Mouse (Mus musculus) heart, embryonic 14.5 days (tissue): ENCODE measurements around the gene Fhad1. TPM values are rescaled to one million over a fixed set of nuclear protein-coding genes. Genes with fewer than 3 reads are reported as not detected.

Experiments
- ATAC-seq: fragments of 200-750 bp; cut with Nextera tagmentation; 2 replicates; pipeline ENCODE4 v1.8.0; 2017; ENCODE audit warnings: low read depth, moderate TSS enrichment; ENCODE audit not compliant: insufficient number of reproducible peaks, insufficient read depth, low FRiP score
- H3K27ac ChIP-seq, 2 experiments: fragments of 200-500 bp in 1 of 2; fragments of 300-500 bp in 1 of 2; sonication (generic) in 1 of 2; replicated peaks in 1 of 2; 2 replicates each; pipeline ENCODE4 v1.5.1; 2012 to 2014; ENCODE audit warnings: low read depth in 2 of 2, low read length in 2 of 2, control low read depth in 1 of 2, mild to moderate bottlenecking in 1 of 2, mixed read lengths in 1 of 2; ENCODE audit not compliant: control insufficient read depth in 1 of 2, insufficient read depth in 1 of 2
- H3K27me3 ChIP-seq: fragments of 300-500 bp; sonication (generic); 2 replicates; pipeline ENCODE4 v1.6.1; 2014; ENCODE audit warnings: mild to moderate bottlenecking, low read length, control low read depth; ENCODE audit not compliant: control insufficient read depth, insufficient read depth
- H3K36me3 ChIP-seq: fragments of 300-500 bp; sonication (generic); 2 replicates; pipeline ENCODE4 v1.6.1; 2014; ENCODE audit warnings: mild to moderate bottlenecking, control low read depth, low read length, mixed read lengths; ENCODE audit not compliant: control insufficient read depth, insufficient read depth
- H3K4me1 ChIP-seq, 2 experiments: fragments of 200-500 bp in 1 of 2; fragments of 300-500 bp in 1 of 2; sonication (generic) in 1 of 2; 2 replicates each; pipeline ENCODE4 v1.6.1; 2012 to 2014; ENCODE audit warnings: low read length in 2 of 2, control low read depth in 1 of 2, mixed read lengths in 1 of 2; ENCODE audit not compliant: control insufficient read depth in 2 of 2, insufficient read depth in 2 of 2
- H3K4me2 ChIP-seq: fragments of 300-500 bp; sonication (generic); 2 replicates; pipeline ENCODE4 v1.6.1; 2014; ENCODE audit warnings: mild to moderate bottlenecking, low read length
- H3K4me3 ChIP-seq, 2 experiments: fragments of 200-500 bp in 1 of 2; fragments of 300-500 bp in 1 of 2; sonication (generic) in 1 of 2; 2 replicates each; pipeline ENCODE4 v1.5.1; 2012 to 2014; ENCODE audit warnings: low read length in 2 of 2, mild to moderate bottlenecking in 2 of 2, control low read depth in 1 of 2, low read depth in 1 of 2, moderate library complexity in 1 of 2; ENCODE audit not compliant: control insufficient read depth in 1 of 2, insufficient read depth in 1 of 2
- H3K9ac ChIP-seq: fragments of 300-500 bp; sonication (generic); 2 replicates; pipeline ENCODE4 v1.6.1; 2014; ENCODE audit warnings: mild to moderate bottlenecking, low read length
- H3K9me3 ChIP-seq: fragments of 300-500 bp; sonication (generic); 2 replicates; pipeline ENCODE4 v1.6.1; 2016; ENCODE audit warnings: low read length, control low read depth; ENCODE audit not compliant: control insufficient read depth
- WGBS: fragments of 180-500 bp; shearing (Covaris S2); extraction: QIAGEN DNeasy Blood & Tissue Kit; methylation state at CpG from one replicate; pipeline ENCODE4 v1.1.7; 2014; 5-methylcytosine and 5-hydroxymethylcytosine counted together
- polyA plus RNA-seq: library from polyadenylated mRNA; unstranded; fragments of >200 nt; fragmentation: Nextera tagmentation; extraction: Ambion mirVana; gene quantifications from 2 replicates; pipeline ENCODE4 v1.2.1, GENCODE M21; 2014

The Fhad1 gene
- polyA plus RNA-seq, 1 experiment from 2014 or later, result 3.3 TPM

DNA sequence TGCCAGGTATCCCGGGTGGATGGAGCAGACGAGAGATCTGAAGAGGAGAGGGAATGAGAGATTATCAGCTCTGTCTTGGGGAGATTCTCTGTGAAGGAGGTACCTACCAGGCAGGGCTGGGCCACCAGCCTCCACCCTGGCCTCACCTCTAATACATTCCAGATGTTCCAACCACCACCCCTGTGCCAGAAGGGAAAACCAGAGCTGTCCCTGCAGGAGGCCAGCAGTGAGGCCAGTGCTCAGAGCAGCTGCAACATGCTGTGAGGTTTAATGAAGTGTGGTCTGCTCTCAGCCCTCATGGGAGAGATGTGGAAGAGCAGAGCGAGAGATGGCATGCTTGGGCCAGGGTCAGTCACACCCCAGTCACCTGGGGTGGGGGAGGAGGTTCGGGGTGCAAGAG is 23.0 kb upstream of the Fhad1 start:
- Histone ChIP-seq H3K4me3 (no peak overlapping the region), H3K9me3 (no peaks in the 10 kb centered on the region), H3K4me1 (peaks cover 30 to 35% of the 10 kb centered on the region in 2 experiments), H3K9ac (no peak overlapping the region), H3K27me3 (no peaks in the 10 kb centered on the region), H3K36me3 (peaks cover 21% of the 10 kb centered on the region), H3K27ac (no peak overlapping the region), H3K4me2 (no peak overlapping the region)
- WGBS, result 55% methylated on average over 4 of the region's 4 CpGs
- ATAC-seq, result no peak

DNA sequence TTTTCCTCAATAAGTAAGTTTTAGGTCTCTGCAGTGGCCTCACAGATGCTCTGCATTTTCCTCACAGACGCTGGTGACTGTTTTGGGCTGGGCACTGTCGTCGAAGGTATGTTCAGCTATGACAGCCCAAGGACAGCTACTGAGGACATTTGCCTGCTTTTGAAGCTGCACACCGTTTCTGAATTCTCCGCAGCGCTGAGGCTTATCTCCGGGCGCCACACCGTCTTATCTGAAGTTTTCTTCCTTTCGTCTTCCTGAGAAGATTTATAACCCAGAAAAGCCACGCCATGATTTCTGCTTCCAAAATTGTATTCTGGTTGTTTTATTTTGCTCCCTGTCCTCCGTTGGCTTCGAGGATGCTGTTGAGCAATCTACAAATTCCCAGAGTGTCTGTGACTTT is 13.7 kb upstream of the Fhad1 start:
- peak overlapping the region; percentile 28 for H3K9ac ChIP-seq
- no peaks in the 10 kb centered on the region for H3K27me3 ChIP-seq
- no peaks in the 10 kb centered on the region for H3K9me3 ChIP-seq
- H3K4me2 ChIP-seq, result peak overlapping the region; percentile 48
- WGBS, result 3% methylated on average over 13 of the region's 13 CpGs
- no peak overlapping the region for H3K4me3 ChIP-seq
- peaks cover 3% of the 10 kb centered on the region in 2 experiments; a peak in 1 of 4 replicates for H3K4me1 ChIP-seq
- peaks cover 18% of the 10 kb centered on the region for H3K36me3 ChIP-seq
- H3K27ac ChIP-seq, result no peak overlapping the region
- ATAC-seq, result no peak

DNA sequence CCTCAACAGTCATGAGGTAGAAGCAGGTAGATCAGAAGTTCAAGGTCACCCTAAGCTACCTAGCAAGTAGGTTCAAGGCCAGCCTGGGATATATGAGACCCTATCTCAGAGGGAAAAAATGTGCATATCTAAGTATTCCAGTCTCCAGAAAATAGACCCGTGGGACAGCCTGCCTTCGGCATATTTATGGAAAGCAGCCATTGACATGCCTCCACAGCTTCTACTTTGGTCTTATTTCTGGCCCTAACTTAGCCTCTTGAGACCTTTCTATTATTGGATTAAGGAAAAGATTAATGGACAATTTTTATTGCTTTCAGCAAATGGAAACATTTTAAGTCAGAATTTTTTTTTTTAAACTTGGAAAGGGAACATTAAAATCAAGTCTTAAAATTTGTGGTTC is 12.1 kb upstream of the Fhad1 start:
- 46% methylated on average over 2 of the region's 2 CpGs for WGBS
- no peak overlapping the region for H3K9ac ChIP-seq
- no peak overlapping the region for H3K4me3 ChIP-seq
- no peaks in the 10 kb centered on the region for H3K27me3 ChIP-seq
- no peaks in the 10 kb centered on the region for H3K9me3 ChIP-seq
- ATAC-seq, result no peak
- peaks cover 13% of the 10 kb centered on the region for H3K36me3 ChIP-seq
- peaks cover 3% of the 10 kb centered on the region in 2 experiments; a peak in 1 of 4 replicates for H3K4me1 ChIP-seq
- no peak overlapping the region for H3K27ac ChIP-seq
- no peak overlapping the region for H3K4me2 ChIP-seq

DNA sequence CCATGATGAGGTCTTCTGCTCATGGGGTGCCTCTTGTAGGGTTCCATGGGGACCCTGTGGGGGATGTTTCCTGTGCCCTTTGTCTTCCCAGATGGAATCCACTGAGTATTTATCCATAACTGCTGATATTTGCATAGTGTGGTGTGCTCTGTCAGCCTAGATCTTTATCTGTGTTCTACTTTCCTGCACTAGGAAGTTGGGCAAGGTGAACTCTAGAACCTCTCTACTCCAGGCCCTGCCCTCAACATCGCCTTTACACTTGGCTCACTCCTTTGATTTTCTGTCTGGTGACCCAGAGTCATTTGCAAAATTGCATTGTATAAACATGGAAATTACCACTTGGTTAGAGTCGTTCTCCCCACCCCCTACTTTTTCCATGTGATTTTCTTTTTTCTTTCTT is 9.7 kb upstream of the Fhad1 start:
- H3K9ac ChIP-seq, result no peak overlapping the region
- H3K27ac ChIP-seq, result no peak overlapping the region
- no peak for ATAC-seq
- no peaks in the 10 kb centered on the region for H3K36me3 ChIP-seq
- H3K4me1 ChIP-seq, result peaks cover 3% of the 10 kb centered on the region in 2 experiments; a peak in 1 of 4 replicates
- H3K4me2 ChIP-seq, result no peak overlapping the region
- 98% methylated on average over 2 of the region's 2 CpGs for WGBS
- no peaks in the 10 kb centered on the region for H3K9me3 ChIP-seq
- H3K27me3 ChIP-seq, result no peaks in the 10 kb centered on the region
- H3K4me3 ChIP-seq, result no peak overlapping the region

DNA sequence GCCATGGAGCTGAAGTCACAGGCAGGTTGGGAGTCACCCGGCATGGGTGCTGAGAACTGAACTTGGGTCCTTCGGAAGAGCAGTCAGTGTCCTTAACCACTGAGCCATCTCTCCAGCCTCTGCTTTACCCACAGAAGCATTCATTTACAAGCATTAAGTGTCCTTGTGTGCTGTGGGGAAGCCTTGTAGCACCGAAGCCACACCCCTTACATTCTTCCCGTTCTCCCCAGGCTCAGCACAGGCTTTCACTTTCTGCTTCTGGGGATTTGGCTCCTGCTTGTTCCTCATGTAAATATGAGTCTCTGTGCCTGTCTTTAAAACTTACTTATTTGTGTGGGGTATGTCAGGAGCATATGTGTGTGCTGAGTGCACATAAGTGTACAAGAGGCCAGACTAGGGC is 8.3 kb upstream of the Fhad1 start:
- Histone ChIP-seq H3K36me3 (no peaks in the 10 kb centered on the region), H3K4me3 (no peak overlapping the region), H3K9me3 (no peaks in the 10 kb centered on the region), H3K9ac (no peak overlapping the region), H3K4me1 (peaks cover 2 to 3% of the 10 kb centered on the region in 2 experiments; a peak in 3 of 4 replicates), H3K27me3 (no peaks in the 10 kb centered on the region), H3K27ac (no peak overlapping the region), H3K4me2 (no peak overlapping the region)
- ATAC-seq, result no peak
- 58% methylated on average over 4 of the region's 4 CpGs for WGBS

DNA sequence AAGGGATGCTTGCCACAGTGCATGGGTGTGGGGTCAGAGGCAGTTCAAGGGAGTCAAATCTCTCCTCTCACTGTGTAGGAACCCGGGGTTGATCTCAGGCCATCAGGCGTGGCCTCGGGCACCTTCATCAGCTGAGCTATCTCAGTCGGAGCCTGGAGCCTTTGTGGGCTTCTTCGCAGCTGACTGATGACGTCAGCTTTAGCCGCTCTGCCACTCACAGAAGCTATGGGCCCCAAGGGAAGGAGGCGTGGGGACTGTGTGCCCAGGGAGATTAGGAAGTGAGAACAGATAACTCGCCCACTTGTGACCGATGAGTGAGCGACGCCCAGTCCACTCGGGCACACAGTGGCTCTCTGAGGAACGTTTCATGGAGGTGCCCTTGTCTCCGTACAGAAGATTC is 2.8 kb upstream of the Fhad1 start:
- peaks cover 23 to 25% of the 10 kb centered on the region in 2 experiments for H3K4me1 ChIP-seq
- 5% methylated on average over 15 of the region's 15 CpGs for WGBS
- no peak overlapping the region for H3K9ac ChIP-seq
- H3K4me2 ChIP-seq, result peak overlapping the region; percentile 53
- H3K9me3 ChIP-seq, result no peaks in the 10 kb centered on the region
- H3K36me3 ChIP-seq, result no peaks in the 10 kb centered on the region
- H3K27ac ChIP-seq, result 0 out of 4 replicates have a peak overlapping the region, but pooled peaks of 1 of the 2 experiments have one; percentile 11
- ATAC-seq, result peak; percentile 64
- peak overlapping the region; percentile 3 to 7; a peak in 2 of 4 replicates for H3K4me3 ChIP-seq
- H3K27me3 ChIP-seq, result peaks cover 18% of the 10 kb centered on the region; the same call in 1 of the 2 replicates

DNA sequence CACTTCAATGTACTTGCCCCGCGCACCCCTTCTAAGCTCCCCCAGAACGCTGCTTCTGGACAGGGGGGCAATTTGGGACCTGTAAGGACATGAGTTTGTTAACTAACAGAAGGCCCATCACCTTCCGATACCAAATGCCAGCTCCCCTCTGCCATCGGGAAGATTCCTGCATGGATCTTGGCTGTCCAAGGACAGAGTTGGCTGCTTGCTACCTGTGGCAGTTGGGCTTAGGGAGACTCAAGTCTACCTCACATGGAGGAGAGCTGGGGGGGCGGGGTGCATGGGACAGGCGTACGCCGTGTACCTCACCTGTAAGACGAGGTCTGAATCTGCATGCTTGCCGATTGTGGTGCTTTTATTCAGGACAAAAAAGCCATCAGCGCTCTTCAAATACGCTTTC is 3.6 kb downstream of the Fhad1 start:
- no peak overlapping the region for H3K4me2 ChIP-seq
- WGBS, result 86% methylated on average over 13 of the region's 13 CpGs
- no peak for ATAC-seq
- H3K36me3 ChIP-seq, result no peaks in the 10 kb centered on the region
- no peak overlapping the region for H3K27ac ChIP-seq
- H3K27me3 ChIP-seq, result peaks cover 14% of the 10 kb centered on the region; the same call in 1 of the 2 replicates
- H3K4me3 ChIP-seq, result no peak overlapping the region
- H3K9ac ChIP-seq, result no peak overlapping the region
- H3K9me3 ChIP-seq, result no peaks in the 10 kb centered on the region
- peaks cover 11 to 13% of the 10 kb centered on the region in 2 experiments for H3K4me1 ChIP-seq

DNA sequence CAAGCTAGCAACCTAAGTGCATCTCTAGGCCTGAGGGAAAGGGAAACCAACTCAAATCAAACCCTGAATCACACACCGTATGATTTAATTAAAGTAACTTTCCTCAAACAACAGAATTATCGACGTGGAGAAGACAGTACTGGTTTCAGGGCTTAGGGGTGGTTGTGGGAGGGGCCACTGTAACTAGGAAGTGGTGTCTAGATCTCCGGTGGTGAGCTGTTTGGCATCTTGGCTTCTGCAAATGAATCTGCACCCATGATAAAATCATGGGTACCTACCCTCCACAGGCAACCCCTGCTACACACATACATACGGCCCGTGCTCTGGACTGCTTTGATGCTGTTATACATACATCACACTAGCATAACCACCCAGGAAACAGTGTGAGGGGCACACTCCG is 4.4 kb downstream of the Fhad1 start:
- no peaks in the 10 kb centered on the region for H3K36me3 ChIP-seq
- ATAC-seq, result no peak
- peaks cover 9% of the 10 kb centered on the region in 2 experiments for H3K4me1 ChIP-seq
- H3K9ac ChIP-seq, result no peak overlapping the region
- H3K9me3 ChIP-seq, result no peaks in the 10 kb centered on the region
- no peak overlapping the region for H3K27ac ChIP-seq
- H3K4me3 ChIP-seq, result no peak overlapping the region
- no peak overlapping the region for H3K4me2 ChIP-seq
- H3K27me3 ChIP-seq, result peaks cover 8% of the 10 kb centered on the region; the same call in 1 of the 2 replicates
- 83% methylated on average over 7 of the region's 7 CpGs for WGBS
